In genomic region chr19:24528129-24528730, GRCm38 (mm10) we compare ENCODE assay signal across 13 mouse cellular contexts. TPM values are rescaled to one million over a fixed set of nuclear protein-coding genes. Genes with fewer than 3 reads are reported as not detected.
A peak's percentile ranks its signal among the peaks of the same experiment; 100 is the strongest.
DNase-seq lines count a peak whose midpoint lies in the region; ATAC-seq and TF ChIP-seq lines count a peak whose summit lies in the region.
"Had no signal": no experiment of that assay in that cellular context is flagged by ENCODE, and none has a peak within 500 bp of the region (broad histone marks: within the 10 kb centered on the region; RNA-seq: fewer than 3 reads in every experiment).

No protein-coding gene starts in this region.

- ATAC-seq in heart, embryonic 13.5 days (ENCODE audit: extremely low read depth, insufficient number of reproducible peaks, low FRiP score, low TSS enrichment) = no peak
- peak; percentile 66 for ATAC-seq in intestine, embryonic 16.5 days
- peak; percentile 13; the same call in 1 of the 2 replicates for ATAC-seq in megakaryocyte progenitor cell, adult 5-6 weeks (replicated peaks; ENCODE audit: poor library complexity)
- ATAC-seq: hindbrain, postnatal 0 days; midbrain, embryonic 13.5 days had no signal

- no peak for TF ChIP-seq CTCF in MEL (IDR thresholded peaks at IDR 0.05 in 2 of 3, conservative IDR thresholded peaks at IDR 0.05 in 1 of 3; ENCODE audit: control insufficient read depth in 1 of 3, insufficient read depth in 1 of 3, low read depth in 2 of 3, low read length in 3 of 3, poor library complexity in 1 of 3, severe bottlenecking in 1 of 3)

- no peak overlapping the region for H3K4me2 ChIP-seq in heart, embryonic 13.5 days
- H3K4me2 ChIP-seq in intestine, embryonic 16.5 days (ENCODE audit: low read depth, low read length) = peak overlapping the region; percentile 5; the same call in 1 of the 2 replicates
- H3K4me2 ChIP-seq: midbrain, embryonic 13.5 days had no signal

- no peak for TF ChIP-seq RAD21 in MEL (IDR thresholded peaks at IDR 0.05; ENCODE audit: low read depth, low read length)

- no peak for TF ChIP-seq POLR2A in MEL (IDR thresholded peaks at IDR 0.05; ENCODE audit: control insufficient read depth in 1 of 2, insufficient read depth in 1 of 2, low read depth in 1 of 2, low read length in 2 of 2, poor library complexity in 1 of 2)

- H3K4me1 ChIP-seq in heart, embryonic 13.5 days = peaks cover 42% of the 10 kb centered on the region
- peaks cover 22 to 28% of the 10 kb centered on the region in 2 experiments for H3K4me1 ChIP-seq in MEL (ENCODE audit: control insufficient read depth in 1 of 2, insufficient read depth in 2 of 2, low read length in 2 of 2)
- H3K4me1 ChIP-seq in intestine, embryonic 16.5 days (ENCODE audit: control insufficient read depth, insufficient read depth, low read length) = peaks cover 18% of the 10 kb centered on the region
- H3K4me1 ChIP-seq: midbrain, embryonic 13.5 days had no signal

- intact Hi-C loops in heart, postnatal 25 days (cut with DNase I) = no loop called here

- H3K36me3 ChIP-seq in heart, embryonic 13.5 days = no peaks in the 10 kb centered on the region
- H3K36me3 ChIP-seq in MEL (ENCODE audit: control insufficient read depth in 1 of 2, insufficient read depth in 2 of 2, low read length in 2 of 2) = peaks cover 0 to 32% of the 10 kb centered on the region in 2 experiments; a peak in 2 of 4 replicates
- no peaks in the 10 kb centered on the region for H3K36me3 ChIP-seq in intestine, embryonic 16.5 days (ENCODE audit: control insufficient read depth, insufficient read depth, low read length)
- H3K36me3 ChIP-seq: midbrain, embryonic 13.5 days had no signal

- 66% methylated on average over 4 of the region's 4 CpGs for WGBS in heart, embryonic 13.5 days
- 57% methylated on average over 4 of the region's 4 CpGs for WGBS in intestine, embryonic 16.5 days

- no peaks in the 10 kb centered on the region for H3K9me3 ChIP-seq in heart, embryonic 13.5 days
- H3K9me3 ChIP-seq in MEL (replicated peaks; ENCODE audit: insufficient read depth, low read length) = no peaks in the 10 kb centered on the region
- H3K9me3 ChIP-seq in intestine, embryonic 16.5 days (ENCODE audit: control insufficient read depth, low read length) = no peaks in the 10 kb centered on the region
- H3K9me3 ChIP-seq: midbrain, embryonic 13.5 days had no signal

- H3K79me2 ChIP-seq in MEL (ENCODE audit: control insufficient read depth, insufficient read depth, low read length, poor library complexity) = no peaks in the 10 kb centered on the region

- peak in 1 of 2 experiments; percentile 48; a peak in 1 of 4 replicates for TF ChIP-seq EP300 in MEL (IDR thresholded peaks at IDR 0.05; ENCODE audit: low read depth in 1 of 2, low read length in 2 of 2)

- no peaks in the 10 kb centered on the region for H3K27me3 ChIP-seq in heart, embryonic 13.5 days (replicated peaks)
- no peaks in the 10 kb centered on the region for H3K27me3 ChIP-seq in MEL (ENCODE audit: control insufficient read depth in 1 of 2, insufficient read depth in 2 of 2, low read length in 2 of 2)
- no peaks in the 10 kb centered on the region for H3K27me3 ChIP-seq in intestine, embryonic 16.5 days (replicated peaks; ENCODE audit: control insufficient read depth, insufficient read depth, low read length)
- H3K27me3 ChIP-seq: midbrain, embryonic 13.5 days had no signal

- H3K27ac ChIP-seq in heart, embryonic 13.5 days (replicated peaks) = peak overlapping the region; percentile 97
- H3K27ac ChIP-seq in MEL (ENCODE audit: control insufficient read depth, low read depth, low read length) = peak overlapping the region; percentile 65
- peak overlapping the region; percentile 87 for H3K27ac ChIP-seq in intestine, embryonic 16.5 days (ENCODE audit: low read length)
- H3K27ac ChIP-seq: hindbrain, postnatal 0 days; midbrain, embryonic 13.5 days had no signal

- no peak overlapping the region for H3K4me3 ChIP-seq in heart, embryonic 13.5 days
- H3K4me3 ChIP-seq in MEL (ENCODE audit: control insufficient read depth in 1 of 2, insufficient read depth in 1 of 2, low read depth in 2 of 2, low read length in 2 of 2) = no peak overlapping the region
- H3K4me3 ChIP-seq in intestine, embryonic 16.5 days (ENCODE audit: low read length) = no peak overlapping the region
- H3K4me3 ChIP-seq: midbrain, embryonic 13.5 days had no signal

- H3K9ac ChIP-seq in heart, embryonic 13.5 days = no peak overlapping the region
- no peak overlapping the region for H3K9ac ChIP-seq in MEL (ENCODE audit: control insufficient read depth, low read depth, low read length, poor library complexity, severe bottlenecking)
- H3K9ac ChIP-seq in intestine, embryonic 16.5 days (ENCODE audit: low read depth, low read length) = no peak overlapping the region
- H3K9ac ChIP-seq: midbrain, embryonic 13.5 days had no signal

- no peak for DNase-seq in heart, postnatal 25 days (ENCODE audit: low spot score)
- peak; percentile 50 for DNase-seq in MEL (ENCODE audit: low read depth, low spot score)
- no peak for DNase-seq in right cerebral cortex, postnatal 4 days
- DNase-seq in thymus, postnatal 10 days (ENCODE audit: low spot score in 2 of 2) = no peak
- no peak for DNase-seq in cerebellum, adult 11 months
- DNase-seq: cerebellum, adult 8-10 months; kidney, postnatal 36 days; lung, adult 2 months had no signal

TF ChIP-seq in MEL, 35 proteins besides CTCF, POLR2A, EP300 and RAD21 (continues in another document):
- no peak for TF ChIP-seq KAT2A (conservative IDR thresholded peaks at IDR 0.05; ENCODE audit: low read depth, low read length)
- TF ChIP-seq RCOR1 (IDR thresholded peaks at IDR 0.05; ENCODE audit: low read depth, low read length) = 0 out of 2 replicates have a peak, but pooled peaks have one; percentile 24
- TF ChIP-seq JUND (IDR thresholded peaks at IDR 0.05; ENCODE audit: low read depth, low read length) = no peak
- no peak for TF ChIP-seq NRF1 (IDR thresholded peaks at IDR 0.05; ENCODE audit: insufficient read depth, low read depth, low read length, poor library complexity, severe bottlenecking)
- no peak for TF ChIP-seq TBP (IDR thresholded peaks at IDR 0.05; ENCODE audit: low read depth, low read length)
- TF ChIP-seq BHLHE40 (IDR thresholded peaks at IDR 0.05; ENCODE audit: borderline replicate concordance, low read depth, low read length) = 0 out of 2 replicates have a peak, but pooled peaks have one; percentile 27
- no peak for TF ChIP-seq MAZ (IDR thresholded peaks at IDR 0.05; ENCODE audit: low read depth, low read length)
- no peak for TF ChIP-seq HCFC1 (IDR thresholded peaks at IDR 0.05; ENCODE audit: low read depth, low read length)
- TF ChIP-seq TCF12 (IDR thresholded peaks at IDR 0.05; ENCODE audit: low read depth, low read length) = no peak
- TF ChIP-seq ZKSCAN1 (IDR thresholded peaks at IDR 0.05; ENCODE audit: low read depth, low read length) = no peak
- peak; percentile 51; the same call in 1 of the 2 replicates for TF ChIP-seq ETS1 (IDR thresholded peaks at IDR 0.05; ENCODE audit: low read depth, low read length)
- no peak for TF ChIP-seq MAFK (IDR thresholded peaks at IDR 0.05; ENCODE audit: borderline replicate concordance, low read depth, low read length)
- no peak for TF ChIP-seq E2F4 (IDR thresholded peaks at IDR 0.05; ENCODE audit: borderline replicate concordance, low read depth, low read length)
- TF ChIP-seq TAL1 (IDR thresholded peaks at IDR 0.05; ENCODE audit: low read length) = peak; percentile 49; the same call in 1 of the 2 replicates
- no peak for TF ChIP-seq CHD2 (IDR thresholded peaks at IDR 0.05; ENCODE audit: low read length)
- no peak for TF ChIP-seq SMC3 (IDR thresholded peaks at IDR 0.05; ENCODE audit: low read depth, low read length)
- TF ChIP-seq ZNF384 (IDR thresholded peaks at IDR 0.05; ENCODE audit: low read depth, low read length) = peak; percentile 72
- TF ChIP-seq POLR2AphosphoS2 (IDR thresholded peaks at IDR 0.05; ENCODE audit: low read length) = no peak
- no peak; the same call in 1 of the 2 replicates for TF ChIP-seq GATA1 (IDR thresholded peaks at IDR 0.05; ENCODE audit: low read depth, low read length)
- no peak for TF ChIP-seq MXI1 (IDR thresholded peaks at IDR 0.05; ENCODE audit: low read depth, low read length)
- TF ChIP-seq MYB (IDR thresholded peaks at IDR 0.05; ENCODE audit: low read depth, low read length) = no peak
- no peak for TF ChIP-seq USF2 (IDR thresholded peaks at IDR 0.05; ENCODE audit: borderline replicate concordance in 1 of 2, insufficient read depth in 1 of 2, low read depth in 1 of 2, low read length in 2 of 2)
- no peak for TF ChIP-seq ZMIZ1 (IDR thresholded peaks at IDR 0.05; ENCODE audit: low read depth, low read length)
- TF ChIP-seq UBTF (IDR thresholded peaks at IDR 0.05; ENCODE audit: borderline replicate concordance, insufficient read depth, low read depth, low read length) = no peak
- no peak for TF ChIP-seq CHD1 (IDR thresholded peaks at IDR 0.05; ENCODE audit: low read depth, low read length)
- TF ChIP-seq POLR2AphosphoS5 (IDR thresholded peaks at IDR 0.05; ENCODE audit: borderline replicate concordance, low read depth, low read length) = no peak
- no peak for TF ChIP-seq MEF2A (IDR thresholded peaks at IDR 0.05; ENCODE audit: extremely low read depth, insufficient replicate concordance, low read depth, low read length, poor library complexity, severe bottlenecking)
- no peak for TF ChIP-seq NELFE (IDR thresholded peaks at IDR 0.05; ENCODE audit: low read depth, low read length)

RNA-seq across cellular contexts. Expression of gene Pip5k1b, which starts 27.4 kb away (rescaled TPM):
- 6.8 and 7.0 TPM in 2 replicates for polyA plus RNA-seq in heart, embryonic 13.5 days (2015; fragmentation: Nextera tagmentation; extraction: Ambion mirVana)
- total RNA-seq in heart, postnatal 25 days (2021) = 10 to 100 TPM; 26.9 to 28.3 TPM
- 3.0 and 3.4 TPM in 2 replicates for total RNA-seq in MEL (2012; rRNA removed)
- 1 to 10 TPM in 1 of 2 experiments, not detected in 1; 10.0 TPM for polyA plus RNA-seq in MEL (2012; ENCODE audit: insufficient read depth in 1 of 2, insufficient read length in 2 of 2, low read depth in 1 of 2, low replicate concordance in 2 of 2, missing spikeins in 1 of 2)
- 22.1 and 26.1 TPM in 2 replicates for polyA plus RNA-seq in intestine, embryonic 16.5 days (2015; fragmentation: Nextera tagmentation; extraction: Ambion mirVana)
- 24.4 and 25.6 TPM in 2 replicates for total RNA-seq in megakaryocyte progenitor cell, adult 5-6 weeks (2015)
- total RNA-seq in megakaryocyte progenitor cell, adult 5-6 weeks (2017) = 10.7 and 13.5 TPM in 2 replicates

RNA-seq across cellular contexts. Expression of gene Fam122a, which starts 51.1 kb away (rescaled TPM):
- 41.1 TPM in 2 replicates for polyA plus RNA-seq in heart, embryonic 13.5 days (2015; fragmentation: Nextera tagmentation; extraction: Ambion mirVana)
- total RNA-seq in heart, postnatal 25 days (2021) = 10 to 100 TPM; 19.9 to 20.9 TPM
- 3.9 and 4.5 TPM in 2 replicates for total RNA-seq in MEL (2012; rRNA removed)
- polyA plus RNA-seq in MEL (2012; ENCODE audit: insufficient read depth in 1 of 2, insufficient read length in 2 of 2, low read depth in 1 of 2, low replicate concordance in 2 of 2, missing spikeins in 1 of 2) = 10 to 100 TPM in 1 of 2 experiments, not detected in 1; 38.4 TPM
- polyA plus RNA-seq in intestine, embryonic 16.5 days (2015; fragmentation: Nextera tagmentation; extraction: Ambion mirVana) = 35.2 and 37.5 TPM in 2 replicates
- 37.8 and 45.5 TPM in 2 replicates for total RNA-seq in megakaryocyte progenitor cell, adult 5-6 weeks (2015)
- total RNA-seq in megakaryocyte progenitor cell, adult 5-6 weeks (2017) = 9.7 and 13.9 TPM in 2 replicates
